Mouse (Mus musculus) kidney, adult 11 months (tissue): ENCODE results near the gene Gm19345.
A peak's percentile ranks its signal among the peaks of the same experiment; 100 is the strongest.

Experiments
- DNase-seq: peaks from one replicate; pipeline ENCODE4 v3.0.0; 2022

Gene Gm19345

GRCm38 (mm10) chr7:19829694-19830093, 22.1 kb upstream of the Gm19345 start:
- no peak for DNase-seq

GRCm38 (mm10) chr7:19830682-19831156, 21.1 kb upstream of the Gm19345 start:
- DNase-seq: peak; percentile 97

GRCm38 (mm10) chr7:19831837-19832236, 20.0 kb upstream of the Gm19345 start:
- DNase-seq: no peak

GRCm38 (mm10) chr7:19834055-19834454, 17.7 kb upstream of the Gm19345 start:
- no peak for DNase-seq

- no peak for DNase-seq
These were observed 15.0 kb upstream of the Gm19345 start for GRCm38 (mm10) chr7:19836843-19837242.

- no peak for DNase-seq
These were observed 11.4 kb upstream of the Gm19345 start for GRCm38 (mm10) chr7:19840371-19840770.

- DNase-seq: no peak
These were observed 10.9 kb upstream of the Gm19345 start for GRCm38 (mm10) chr7:19840936-19841335.

GRCm38 (mm10) chr7:19841686-19842413, 10.0 kb upstream of the Gm19345 start:
- DNase-seq: peak; percentile 64

GRCm38 (mm10) chr7:19842885-19843504, 8.8 kb upstream of the Gm19345 start:
- DNase-seq: peak; percentile 89

GRCm38 (mm10) chr7:19843561-19843960, 8.2 kb upstream of the Gm19345 start:
- DNase-seq: peak; percentile 77

GRCm38 (mm10) chr7:19844521-19845171, 7.2 kb upstream of the Gm19345 start:
- DNase-seq: no peak

GRCm38 (mm10) chr7:19853526-19853925, 1.7 kb downstream of the Gm19345 start:
- DNase-seq: no peak

GRCm38 (mm10) chr7:19855663-19856062, 3.9 kb downstream of the Gm19345 start:
- DNase-seq: no peak

- no peak for DNase-seq
These were observed 4.5 kb downstream of the Gm19345 start for GRCm38 (mm10) chr7:19856283-19856682.

GRCm38 (mm10) chr7:19859740-19860139, 7.9 kb downstream of the Gm19345 start:
- DNase-seq: no peak

- DNase-seq: no peak
These were observed 9.4 kb downstream of the Gm19345 start, which contains the start of gene Ceacam16 for GRCm38 (mm10) chr7:19861199-19861598. Gene Ceacam16 (minus strand): TSS chr7:19861299.

GRCm38 (mm10) chr7:19864241-19864640, 12.4 kb downstream of the Gm19345 start:
- DNase-seq: peak; percentile 41

GRCm38 (mm10) chr7:19865246-19866036, 13.6 kb downstream of the Gm19345 start:
- no peak for DNase-seq

GRCm38 (mm10) chr7:19866490-19866889, 14.7 kb downstream of the Gm19345 start:
- DNase-seq: peak; percentile 60

- DNase-seq: no peak
These were observed 16.1 kb downstream of the Gm19345 start for GRCm38 (mm10) chr7:19867751-19868399.

- peak; percentile 51 for DNase-seq
These were observed 19.4 kb downstream of the Gm19345 start for GRCm38 (mm10) chr7:19871137-19871621.

GRCm38 (mm10) chr7:19871943-19872601, 20.3 kb downstream of the Gm19345 start:
- DNase-seq: no peak
